Mouse (Mus musculus) Patski (cell line): ENCODE measurements around the gene Cerk. TPM values are rescaled to one million over a fixed set of nuclear protein-coding genes. Genes with fewer than 3 reads are reported as not detected.
A peak's percentile ranks its signal among the peaks of the same experiment; 100 is the strongest.

ENCODE experiments used
- ATAC-seq: fragments of 100-300 bp; one replicate; pipeline ENCODE4 v1.8.0; 2021
- CTCF ChIA-PET: fragments of 350-600 bp; sonication (Branson Sonifier 250); formaldehyde crosslinking; loops from one replicate; lab custom pipeline; 2022; ENCODE audit warnings: inconsistent platforms; lab: Charles Lee
- POLR2A ChIA-PET: fragments of 350-600 bp; sonication (Branson Sonifier 250); formaldehyde crosslinking; loops from one replicate; lab custom pipeline; 2022; ENCODE audit warnings: antibody characterized with exemption, inconsistent platforms; lab: Charles Lee
- DNase-seq: peaks from one replicate; pipeline ENCODE4 v3.0.0-alpha.2; 2011; ENCODE audit warnings: low read depth, low spot score
- H3K27me3 ChIP-seq: fragments of 371-371 bp; one replicate; pipeline ENCODE4 v1.5.1; 2021
- CTCF ChIP-seq: fragments of 100-300 bp; IDR thresholded peaks from one replicate; pipeline ENCODE4 v1.5.1; 2021
- in situ Hi-C: fragments of 300-500 bp; cut with MboI; formaldehyde crosslinking; loops from 3 replicates; pipeline ENCODE4 v1.11.1; 2018; ENCODE audit warnings: low pct_unique_long_range_greater_than_20kb, mixed read lengths
- polyA plus RNA-seq: library from polyadenylated mRNA; unstranded; gene quantifications from one replicate; pipeline ENCODE4 v1.2.3, GENCODE M21; 2021

The Cerk gene
- polyA plus RNA-seq, 1 experiment from 2014 or later: 46.2 TPM

GRCm38 (mm10) chr15:86095722-86096603, 90.0 kb downstream of the Cerk start:
- H3K27me3 ChIP-seq: no peaks in the 10 kb centered on the region
- POLR2A ChIA-PET: interaction anchor here (1.3 kb wide), 1 partner anchor 17 kb away, joined by 3 read pairs; no protein-coding TSS in a partner anchor
- DNase-seq (no peak), ATAC-seq (no peak)
- no peak for TF ChIP-seq CTCF
- in situ Hi-C loops: no loop called here
- CTCF ChIA-PET: interaction anchor here (0.6 to 1.3 kb wide), 4 partner anchors 9 to 39 kb away, joined by 3 to 4 read pairs (median 3); no protein-coding TSS in a partner anchor

- TF ChIP-seq CTCF: no peak
- ATAC-seq (no peak), DNase-seq (no peak)
- ChIA-PET POLR2A (no interaction called here), CTCF (no interaction called here)
- in situ Hi-C loops: loop anchor here (5.0 kb wide), 1 partner anchor 37 kb away; the partner anchor contains the start of gene Gramd4
- H3K27me3 ChIP-seq: no peaks in the 10 kb centered on the region
These were observed 91.4 kb downstream of the Cerk start for GRCm38 (mm10) chr15:86094324-86095121.

- H3K27me3 ChIP-seq: no peaks in the 10 kb centered on the region
- CTCF ChIA-PET: interaction anchor here (1.4 kb wide), 1 partner anchor 18 kb away, joined by 3 read pairs; no protein-coding TSS in a partner anchor
- ATAC-seq: no peak
- no peak for DNase-seq
- no peak for TF ChIP-seq CTCF
- in situ Hi-C loops: loop anchor here (5.0 kb wide), 1 partner anchor 36 kb away; the partner anchor contains the start of gene Gramd4
- POLR2A ChIA-PET: no interaction called here
These were observed 92.7 kb downstream of the Cerk start for GRCm38 (mm10) chr15:86093236-86093635.

- DNase-seq (no peak), ATAC-seq (no peak)
- POLR2A ChIA-PET: interaction anchor here (0.9 to 1.1 kb wide), 2 partner anchors 16 to 26 kb away, joined by 3 read pairs; no protein-coding TSS in a partner anchor
- TF ChIP-seq CTCF: no peak
- in situ Hi-C loops: loop anchor here (5.0 kb wide), 1 partner anchor 35 kb away; the partner anchor contains the start of gene Gramd4
- H3K27me3 ChIP-seq: no peaks in the 10 kb centered on the region
- CTCF ChIA-PET: interaction anchor here (0.7 to 1.5 kb wide), 6 partner anchors 20 to 53 kb away, joined by 3 to 4 read pairs (median 3); no protein-coding TSS in a partner anchor
These were observed 93.8 kb downstream of the Cerk start for GRCm38 (mm10) chr15:86091998-86092670.

- CTCF ChIA-PET: interaction anchor here (0.7 to 1.5 kb wide), 7 partner anchors 20 to 52 kb away, joined by 3 to 4 read pairs (median 3); no protein-coding TSS in a partner anchor
- POLR2A ChIA-PET: interaction anchor here (0.9 to 1.1 kb wide), 2 partner anchors 15 to 27 kb away, joined by 3 read pairs; no protein-coding TSS in a partner anchor
- no peaks in the 10 kb centered on the region for H3K27me3 ChIP-seq
- in situ Hi-C loops: loop anchor here (5.0 kb wide), 1 partner anchor 34 kb away; the partner anchor contains the start of gene Gramd4
- TF ChIP-seq CTCF: no peak
- ATAC-seq: no peak
- no peak for DNase-seq
These were observed 94.5 kb downstream of the Cerk start for GRCm38 (mm10) chr15:86091201-86091997.

GRCm38 (mm10) chr15:86090578-86090977, 95.4 kb downstream of the Cerk start:
- ChIA-PET POLR2A (interaction anchor here (0.6 kb wide), 1 partner anchor 80 kb away, joined by 3 read pairs; no protein-coding TSS in a partner anchor), CTCF (interaction anchor here (0.8 to 1.2 kb wide), 2 partner anchors 19 to 36 kb away, joined by 3 to 4 read pairs; no protein-coding TSS in a partner anchor)
- no peaks in the 10 kb centered on the region for H3K27me3 ChIP-seq
- in situ Hi-C loops: loop anchor here (5.0 kb wide), 1 partner anchor 33 kb away; the partner anchor contains the start of gene Gramd4
- ATAC-seq (no peak), DNase-seq (no peak)
- no peak for TF ChIP-seq CTCF

GRCm38 (mm10) chr15:86089991-86090529, 95.9 kb downstream of the Cerk start:
- DNase-seq (peak; percentile 93), ATAC-seq (peak; percentile 95)
- ChIA-PET POLR2A (interaction anchor here (0.6 kb wide), 2 partner anchors 8 to 80 kb away, joined by 3 read pairs; no protein-coding TSS in a partner anchor), CTCF (interaction anchor here (1.2 kb wide), 1 partner anchor 36 kb away, joined by 3 read pairs; no protein-coding TSS in a partner anchor)
- no peak for TF ChIP-seq CTCF
- H3K27me3 ChIP-seq: no peaks in the 10 kb centered on the region
- in situ Hi-C loops: loop anchor here (5.0 kb wide), 1 partner anchor 33 kb away; the partner anchor contains the start of gene Gramd4

Other genes starting within 250 kb of the Cerk start
- gene Celsr1, start 152.4 kb downstream of the Cerk start, polyA plus RNA-seq: 30.8 TPM
- gene Gramd4, start 128.4 kb downstream of the Cerk start, polyA plus RNA-seq: 44.1 TPM
- 37.9 TPM for gene Tbc1d22a, start 28.3 kb upstream of the Cerk start, polyA plus RNA-seq